Mouse (Mus musculus) adrenal gland, adult 2 months (tissue): Measurements from ENCODE around the gene Frmd4b. TPM values are rescaled to one million over a fixed set of nuclear protein-coding genes. Genes with fewer than 3 reads are reported as not detected.

Source experiments
- DNase-seq: peaks from one replicate; pipeline ENCODE4 v3.0.0; 2021
- long read RNA-seq: library from polyadenylated mRNA; stranded (forward); transcript quantifications from one replicate; pipeline ENCODE4 v2.0.0, GENCODE M21; 2021
- polyA plus RNA-seq: library from polyadenylated mRNA; depleted of rRNA; stranded (reverse); fragments of >200 nt; gene quantifications from 2 replicates; pipeline ENCODE4 v1.2.3, GENCODE M21; 2012; rRNA removed
- total RNA-seq, 2 experiments: library from RNA; stranded (reverse); gene quantifications; 2 replicates each; pipeline ENCODE4 v1.2.3; 2021

Gene Frmd4b
- total RNA-seq (10 to 100 TPM; 16.8 to 22.7 TPM), polyA plus RNA-seq (4.1 and 4.7 TPM in 2 replicates)
- long read RNA-seq, full-length matches to known transcripts = 11 of 12 reads
- long read RNA-seq, partial matches to known transcripts = 0 of 12 reads
- long read RNA-seq, other reads (novel, unspliced or antisense) = 1 of 12 reads

DNA sequence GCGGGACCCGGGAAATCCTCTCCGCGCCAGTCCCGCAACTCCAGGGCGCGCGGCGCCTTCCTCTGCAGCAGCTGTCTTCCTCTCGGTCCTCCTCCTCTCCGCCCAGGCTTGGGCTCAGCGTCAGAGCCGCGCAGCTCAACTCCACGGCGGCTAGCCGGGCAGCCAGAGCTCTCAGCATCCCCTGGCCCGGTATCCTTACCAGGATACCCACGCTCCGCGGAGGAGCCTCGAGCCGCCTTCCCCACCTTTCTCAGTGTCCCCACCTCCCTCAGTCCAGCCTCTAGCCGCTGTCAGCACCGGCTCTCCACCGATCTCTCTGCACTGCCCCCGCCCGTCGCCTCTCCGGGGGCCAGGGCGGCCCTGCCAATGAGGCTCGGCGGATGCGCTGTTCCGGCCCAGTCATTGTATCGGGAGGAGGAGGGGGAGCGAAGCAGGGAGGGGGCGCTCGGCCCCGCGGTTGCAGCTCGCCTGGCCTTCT lies at the start of gene Frmd4b:
TSS of gene Frmd4b (minus strand) at position 276 of the 478 bp plus-strand sequence.
- DNase-seq = peak; percentile 87

DNA sequence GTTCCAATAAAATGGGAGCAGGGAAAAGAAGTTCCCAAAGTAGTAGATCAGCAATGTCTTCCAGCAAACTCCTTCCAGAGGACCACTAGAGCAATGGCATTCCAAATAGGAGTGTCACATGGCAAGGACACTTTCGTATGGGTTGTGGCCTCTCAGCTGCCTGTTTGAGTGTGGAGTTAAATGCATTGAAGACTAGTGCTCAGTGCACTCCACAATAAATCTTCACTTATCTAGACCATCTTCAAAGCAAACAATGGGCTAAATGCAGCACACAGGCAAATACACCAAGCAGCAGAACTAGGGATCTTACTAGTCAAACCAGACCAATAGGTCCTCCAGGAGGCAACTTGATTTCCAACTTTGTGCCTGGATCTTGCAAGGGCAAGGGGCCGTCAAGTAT lies 49.1 kb upstream of the Frmd4b start:
- no peak for DNase-seq

DNA sequence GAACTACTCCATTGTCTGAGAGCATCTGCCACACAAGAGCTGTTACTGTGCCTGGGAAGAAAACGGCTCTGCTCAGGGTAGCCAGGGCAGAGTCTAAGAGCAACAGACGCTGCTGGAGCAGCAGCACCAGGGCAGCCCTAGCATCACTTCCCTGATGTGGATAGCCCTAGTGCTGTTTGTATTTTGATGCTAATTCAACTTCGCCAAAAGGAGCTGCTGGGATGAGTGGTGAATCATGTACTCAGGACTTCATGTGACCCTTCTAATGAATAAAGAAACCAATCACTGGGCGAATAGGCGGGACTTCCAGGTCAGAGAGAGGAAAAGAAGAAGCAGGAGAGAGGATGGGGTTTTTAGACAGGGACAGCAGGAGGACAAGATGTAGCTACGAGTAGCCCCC lies 41.6 kb upstream of the Frmd4b start:
- no peak for DNase-seq

DNA sequence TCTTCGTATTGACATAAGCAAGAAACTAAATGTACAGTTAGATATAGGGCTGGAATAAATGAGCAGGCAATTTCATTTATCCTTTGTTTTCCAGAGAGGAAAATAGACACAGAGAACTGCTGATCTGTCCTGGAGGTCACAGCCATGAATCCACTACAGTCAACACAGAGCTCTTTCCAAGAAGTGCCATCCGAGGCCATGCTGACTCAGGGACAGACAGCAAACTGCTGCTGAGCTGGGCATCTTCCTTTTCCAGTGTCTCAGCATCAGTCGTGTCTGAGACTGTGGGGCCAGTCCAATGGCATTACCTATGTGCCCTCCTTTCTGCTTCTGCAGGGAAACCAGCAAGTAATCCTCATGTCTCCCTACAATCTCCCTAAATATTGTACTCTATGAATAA lies 38.6 kb upstream of the Frmd4b start:
- peak; percentile 64 for DNase-seq

GRCm38 (mm10) chr6:97647501-97647900 lies 30.2 kb upstream of the Frmd4b start:
- no peak for DNase-seq

- no peak for DNase-seq
Measured at GRCm38 (mm10) chr6:97623330-97623729, 6.0 kb upstream of the Frmd4b start.

DNA sequence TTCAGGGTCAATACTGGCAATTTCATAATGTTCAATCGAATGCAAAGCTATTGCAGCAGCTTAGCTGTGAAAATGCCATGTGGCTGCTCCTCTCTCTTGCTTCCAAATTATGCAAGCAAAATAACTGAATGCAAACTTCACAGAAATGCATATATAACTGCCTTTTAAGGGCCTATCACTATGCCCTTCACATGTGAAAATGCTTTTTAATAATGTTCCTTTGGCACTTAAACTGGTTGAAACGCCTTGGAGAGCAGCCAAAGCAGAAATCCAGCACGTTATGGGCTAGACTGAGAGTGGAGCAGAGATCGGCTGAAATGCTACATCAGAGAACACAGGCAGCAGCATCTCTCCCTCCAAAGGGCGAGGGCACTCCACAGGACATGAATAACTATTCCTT lies 4.9 kb upstream of the Frmd4b start:
- no peak for DNase-seq

- DNase-seq = no peak
Measured at GRCm38 (mm10) chr6:97617774-97618173, 433 bp upstream of the Frmd4b start.

GRCm38 (mm10) chr6:97616658-97617265 lies 579 bp downstream of the Frmd4b start:
- peak; percentile 77 for DNase-seq

GRCm38 (mm10) chr6:97615901-97616461 lies 1.4 kb downstream of the Frmd4b start:
- peak; percentile 45 for DNase-seq

- DNase-seq = no peak
Measured at GRCm38 (mm10) chr6:97614179-97614578, 3.2 kb downstream of the Frmd4b start.

DNA sequence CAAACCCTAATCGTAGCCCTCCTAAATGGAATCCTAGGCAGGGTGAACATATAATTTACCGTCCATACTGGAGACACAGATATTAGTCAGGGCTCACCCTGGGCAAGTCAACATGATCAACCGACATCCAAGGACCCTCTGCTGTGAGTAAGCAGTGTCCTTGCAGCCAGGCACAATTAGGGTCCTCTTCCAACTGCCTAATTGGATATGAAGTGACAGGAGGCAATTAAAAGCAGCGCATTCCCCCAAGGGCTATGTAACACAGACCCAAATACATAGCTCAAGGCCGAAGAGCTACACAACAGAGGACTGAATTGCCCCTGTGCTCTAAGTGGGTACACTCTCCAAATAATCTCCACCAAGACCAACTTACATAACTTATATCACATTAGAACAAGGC lies 4.5 kb downstream of the Frmd4b start:
- no peak for DNase-seq

DNA sequence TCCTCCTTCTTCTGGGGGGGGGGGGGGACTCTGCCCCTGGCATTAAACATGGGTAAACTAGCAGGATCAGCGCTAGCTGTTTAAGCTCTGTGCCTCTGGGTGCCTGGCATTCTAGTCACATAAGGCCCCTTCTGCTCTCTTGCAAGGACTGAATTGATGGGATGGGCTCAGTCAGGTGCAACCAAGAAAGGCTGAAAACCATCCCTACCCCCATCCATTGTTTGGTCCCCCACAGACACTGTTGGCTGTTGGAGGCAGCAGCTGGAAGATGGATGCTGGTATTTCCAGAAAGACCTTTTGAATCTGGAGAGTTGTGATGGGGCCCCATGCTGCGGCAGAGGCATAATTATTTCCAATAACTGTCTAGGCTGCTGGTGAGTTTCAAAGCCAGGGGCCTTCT lies 7.3 kb downstream of the Frmd4b start:
- no peak for DNase-seq

DNA sequence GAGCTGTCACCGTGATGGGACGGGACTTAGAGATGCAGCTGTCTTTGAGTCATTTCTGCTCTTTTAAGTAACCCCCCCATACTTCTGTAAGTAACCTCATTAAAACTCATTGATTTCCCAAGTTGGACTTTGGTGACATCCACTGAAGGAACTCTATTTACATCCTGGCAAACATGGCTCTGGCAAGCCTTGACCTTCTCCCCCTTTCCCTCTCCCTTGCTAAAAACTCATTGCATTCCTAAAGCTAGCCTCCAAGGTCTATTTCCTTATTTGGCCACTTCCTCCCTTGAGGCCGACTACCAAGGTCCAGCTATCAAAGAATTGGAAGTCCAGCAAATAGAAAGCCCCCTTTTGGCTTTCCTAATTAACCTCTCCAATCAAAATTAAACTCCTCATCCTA lies 9.7 kb downstream of the Frmd4b start:
- DNase-seq = peak; percentile 75

DNA sequence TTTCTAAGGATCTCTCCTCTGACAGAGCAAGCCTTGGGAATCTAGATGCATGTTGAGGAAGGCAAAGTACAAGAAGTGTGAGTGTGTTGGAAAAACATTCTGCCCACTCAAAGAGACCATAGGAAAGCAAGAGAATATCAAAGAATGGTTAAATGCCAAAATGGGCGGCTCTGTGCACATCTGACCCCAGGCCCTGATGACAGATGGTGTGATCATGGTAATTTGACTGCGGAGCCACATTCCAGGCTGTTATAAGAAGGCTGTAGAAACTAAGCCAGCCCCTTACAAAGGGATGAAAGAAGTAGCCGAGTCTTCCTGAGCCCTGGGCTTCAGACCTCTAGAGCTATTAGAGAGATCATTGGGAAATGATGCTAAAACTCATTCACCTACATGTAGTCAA lies 22.1 kb downstream of the Frmd4b start:
- DNase-seq = no peak

GRCm38 (mm10) chr6:97594589-97594988 lies 22.8 kb downstream of the Frmd4b start:
- DNase-seq = no peak

DNA sequence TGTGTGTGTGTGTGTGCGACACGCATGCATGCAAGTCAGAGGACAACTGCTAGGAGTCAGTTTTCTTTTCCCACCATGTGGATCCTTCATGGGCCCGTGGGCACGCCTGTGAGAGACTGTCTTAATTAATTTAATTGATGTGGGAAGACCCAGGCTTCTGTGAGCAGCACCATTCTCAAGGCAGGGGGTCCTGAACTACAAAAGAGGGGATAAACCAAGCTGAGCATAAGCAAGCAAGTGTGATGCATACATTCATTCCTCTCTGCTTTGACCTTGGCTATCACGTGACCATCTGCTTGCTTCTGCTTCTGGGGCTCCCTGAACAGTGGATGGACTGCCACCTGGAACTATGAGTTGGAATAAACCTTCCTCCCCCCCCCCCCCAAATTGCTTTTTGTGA lies 27.1 kb downstream of the Frmd4b start:
- DNase-seq = no peak

DNA sequence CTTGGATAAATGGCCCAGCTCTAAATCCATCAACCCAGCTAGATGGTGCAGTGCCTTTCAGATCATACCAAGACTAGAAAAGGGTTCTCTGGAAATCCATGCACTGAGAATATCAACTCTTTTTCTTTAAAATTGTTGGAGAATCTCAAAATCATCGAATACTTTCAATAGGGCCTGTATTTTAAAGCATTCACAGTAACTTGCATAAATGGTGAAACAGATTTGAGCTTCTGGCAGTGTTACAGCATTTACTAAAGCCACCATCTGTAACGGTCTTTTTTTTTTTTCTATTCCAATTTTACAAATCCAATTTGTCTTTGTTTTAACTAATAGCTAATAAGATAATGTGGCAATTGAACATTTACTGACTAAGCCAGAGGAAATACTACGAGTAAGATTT lies 27.8 kb downstream of the Frmd4b start:
- DNase-seq = no peak

- DNase-seq = no peak
Measured at GRCm38 (mm10) chr6:97589031-97589430, 28.3 kb downstream of the Frmd4b start.

GRCm38 (mm10) chr6:97586606-97587005 lies 30.7 kb downstream of the Frmd4b start:
- DNase-seq = no peak

DNA sequence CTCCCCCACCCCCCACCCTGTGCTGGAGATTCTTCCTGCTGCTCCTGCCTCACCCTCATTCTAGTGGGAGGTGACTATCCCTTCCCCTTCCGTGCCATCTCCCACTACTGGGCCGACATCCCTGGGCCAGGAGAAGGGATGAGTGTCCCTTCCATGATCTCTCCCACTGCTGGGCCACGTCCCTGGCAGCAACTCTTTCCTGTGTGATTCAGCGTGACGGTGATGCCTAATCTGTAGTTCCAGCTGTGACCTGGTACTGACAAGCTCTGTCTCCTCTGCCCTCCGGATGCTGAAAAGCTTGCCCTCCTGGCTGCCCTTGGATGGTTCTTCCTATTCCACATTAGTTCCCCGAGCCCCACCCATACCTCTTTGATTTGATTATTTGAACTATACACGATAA lies 31.3 kb downstream of the Frmd4b start:
- DNase-seq = peak; percentile 50

- no peak for DNase-seq
Measured at GRCm38 (mm10) chr6:97582748-97583147, 34.6 kb downstream of the Frmd4b start.

GRCm38 (mm10) chr6:97581941-97582340 lies 35.4 kb downstream of the Frmd4b start:
- no peak for DNase-seq

GRCm38 (mm10) chr6:97580479-97581030 lies 36.8 kb downstream of the Frmd4b start:
- DNase-seq = no peak
